Mouse (Mus musculus) myocyte (in vitro differentiated cells): ENCODE measurements at regions not wholly inside any gene's neighbourhood (a gene's known extent, or its start where the extent isn't known, plus 50 kb on each side); places are given as distances from the start of the nearest gene placed in this dataset.

Source experiments
- CEBPB ChIP-seq: IDR thresholded peaks from 2 replicates; pipeline ENCODE4 v1.6.1; 2011; ENCODE audit warnings: mild to moderate bottlenecking, moderate library complexity; ENCODE audit not compliant: poor library complexity, insufficient read depth, severe bottlenecking
- E2F4 ChIP-seq: IDR thresholded peaks from one replicate; pipeline ENCODE4 v1.6.1; 2011; ENCODE audit warnings: mild to moderate bottlenecking, control low read depth, moderate library complexity; ENCODE audit not compliant: insufficient read depth
- MAX ChIP-seq: IDR thresholded peaks from one replicate; pipeline ENCODE4 v1.6.1; 2011; ENCODE audit warnings: low read depth, mild to moderate bottlenecking, control low read depth
- MYOD1 ChIP-seq, 3 experiments: IDR thresholded peaks; one replicate each; pipeline ENCODE4 v1.6.1; 2011; ENCODE audit warnings: control low read depth in 2 of 3, low read depth in 2 of 3, mild to moderate bottlenecking in 2 of 3, moderate library complexity in 1 of 3; ENCODE audit not compliant: insufficient read length in 2 of 3, control insufficient read depth in 1 of 3
- MYOG ChIP-seq, 3 experiments: IDR thresholded peaks; one replicate each; pipeline ENCODE4 v1.6.1; 2011; ENCODE audit warnings: control low read depth in 2 of 3, low read depth in 2 of 3, mild to moderate bottlenecking in 2 of 3; ENCODE audit not compliant: insufficient read length in 2 of 3, control insufficient read depth in 1 of 3, insufficient read depth in 1 of 3
- POLR2A ChIP-seq: IDR thresholded peaks from one replicate; pipeline ENCODE4 v1.6.1; 2011; ENCODE audit warnings: low read depth, mild to moderate bottlenecking, control low read depth, moderate library complexity; ENCODE audit not compliant: insufficient read length
- POLR2AphosphoS2 ChIP-seq: IDR thresholded peaks from one replicate; pipeline ENCODE4 v1.6.1; 2011; ENCODE audit warnings: low read depth, control low read depth; ENCODE audit not compliant: insufficient read length
- REST ChIP-seq: IDR thresholded peaks from one replicate; pipeline ENCODE4 v1.6.1; 2011; ENCODE audit warnings: mild to moderate bottlenecking, control low read depth, moderate library complexity; ENCODE audit not compliant: insufficient read depth, insufficient read length
- SRF ChIP-seq: IDR thresholded peaks from one replicate; pipeline ENCODE4 v1.6.1; 2011; ENCODE audit warnings: low read depth; ENCODE audit not compliant: control insufficient read depth, insufficient read length
- TCF12 ChIP-seq: IDR thresholded peaks from one replicate; pipeline ENCODE4 v1.6.1; 2011; ENCODE audit warnings: mild to moderate bottlenecking, control low read depth; ENCODE audit not compliant: poor library complexity, insufficient read depth, severe bottlenecking
- USF1 ChIP-seq: IDR thresholded peaks from one replicate; pipeline ENCODE4 v1.6.1; 2011; ENCODE audit warnings: low read depth, mild to moderate bottlenecking, control low read depth, moderate library complexity

DNA sequence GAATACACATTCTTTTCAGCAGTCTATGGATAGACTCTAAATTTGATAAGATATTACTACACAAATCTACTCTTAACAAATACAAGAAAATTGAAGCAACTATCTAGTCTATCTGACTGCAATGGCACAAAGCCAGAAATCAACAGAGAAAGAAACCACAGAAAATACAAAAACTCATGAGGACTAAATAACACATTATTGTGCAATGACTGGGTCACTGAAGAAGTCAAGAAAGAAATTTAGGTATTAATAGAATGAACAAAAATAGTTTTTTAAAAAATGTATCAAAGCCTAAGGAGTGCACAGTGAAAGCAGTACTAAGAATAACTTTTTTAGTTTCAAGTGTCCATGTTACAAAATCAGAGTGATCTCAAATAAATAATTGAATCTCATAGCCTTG is 202.2 kb downstream of the Mylk4 start:
- TF ChIP-seq USF1 (no peak), POLR2A (no peak), TCF12 (no peak), POLR2AphosphoS2 (no peak), MAX (no peak), E2F4 (no peak), MYOG (IDR thresholded peaks at IDR 0.05; ENCODE audit: control insufficient read depth in 1 of 3, insufficient read depth in 1 of 3, insufficient read length in 2 of 3, low read depth in 2 of 3) (no peak), SRF (no peak), REST (no peak), MYOD1 (IDR thresholded peaks at IDR 0.05; ENCODE audit: control insufficient read depth in 1 of 3, insufficient read length in 2 of 3, low read depth in 2 of 3) (no peak), CEBPB (peak; percentile 81; the same call in 1 of the 2 replicates)
